Mouse (Mus musculus): ENCODE data around the gene Ppp1r16b.

Ppp1r16b gene

DNA sequence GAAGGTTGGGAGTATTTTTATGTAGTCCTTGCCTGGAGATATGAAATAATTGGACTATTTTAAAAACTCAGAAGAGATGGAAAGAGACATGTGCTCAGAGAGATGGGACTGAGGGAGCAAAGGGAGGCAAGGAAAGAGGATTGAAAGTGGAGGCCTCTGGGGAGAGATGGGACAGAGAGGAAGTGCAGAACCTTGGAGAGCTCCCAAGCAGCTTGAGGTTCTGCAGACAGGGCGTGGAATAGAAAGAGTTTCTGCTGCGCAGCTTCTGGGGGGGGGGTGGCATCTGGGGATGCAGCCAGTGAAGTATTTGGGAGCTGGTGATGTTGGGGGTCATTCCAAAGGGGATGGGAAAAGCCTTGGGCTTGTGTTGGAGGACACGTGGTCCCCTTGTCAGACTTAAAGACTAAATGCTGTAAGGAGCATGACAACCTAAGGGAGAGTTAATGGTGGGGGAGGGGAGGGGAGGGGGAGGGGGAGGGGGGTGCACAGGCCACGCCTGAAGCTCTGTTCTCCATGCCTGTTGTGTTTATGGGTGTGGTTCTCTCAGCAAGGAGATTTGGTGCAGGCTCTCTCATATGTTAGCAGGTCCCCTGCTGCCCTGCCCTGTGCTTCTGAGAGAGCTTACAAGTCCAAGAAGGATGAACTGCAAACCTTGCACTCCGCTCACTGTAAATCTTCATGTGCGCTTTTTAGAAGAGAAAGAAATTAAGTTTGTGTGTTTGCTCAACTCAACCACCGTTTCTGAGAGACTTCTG lies 63.0 kb downstream of the Ppp1r16b start:
- peak; percentile 62 for DNase-seq

- no peak for DNase-seq
These were observed 65.7 kb downstream of the Ppp1r16b start for GRCm38 (mm10) chr2:158730896-158731295.

GRCm38 (mm10) chr2:158732521-158732920 lies 67.3 kb downstream of the Ppp1r16b start:
- DNase-seq: no peak

DNA sequence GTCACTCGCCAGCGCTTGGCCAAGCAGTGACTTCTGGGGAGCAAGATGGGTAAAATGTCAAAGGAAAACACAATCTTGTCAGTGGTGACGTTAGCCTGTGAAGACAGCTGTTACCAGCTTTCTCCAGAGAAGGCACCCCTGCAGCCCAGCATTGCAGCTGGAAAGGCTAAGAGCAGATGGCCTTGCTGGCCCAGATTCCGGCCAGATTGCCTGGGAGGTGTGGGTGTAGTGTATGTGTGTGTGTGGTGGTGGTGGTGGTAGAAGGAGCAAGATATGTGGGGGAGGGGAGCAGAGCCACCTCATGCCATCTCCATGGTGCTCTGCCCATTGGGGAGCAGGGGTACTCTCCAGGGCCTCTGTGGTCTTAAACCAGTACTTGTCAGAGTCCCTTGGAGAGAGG lies 67.9 kb downstream of the Ppp1r16b start:
- DNase-seq: peak; percentile 41

DNA sequence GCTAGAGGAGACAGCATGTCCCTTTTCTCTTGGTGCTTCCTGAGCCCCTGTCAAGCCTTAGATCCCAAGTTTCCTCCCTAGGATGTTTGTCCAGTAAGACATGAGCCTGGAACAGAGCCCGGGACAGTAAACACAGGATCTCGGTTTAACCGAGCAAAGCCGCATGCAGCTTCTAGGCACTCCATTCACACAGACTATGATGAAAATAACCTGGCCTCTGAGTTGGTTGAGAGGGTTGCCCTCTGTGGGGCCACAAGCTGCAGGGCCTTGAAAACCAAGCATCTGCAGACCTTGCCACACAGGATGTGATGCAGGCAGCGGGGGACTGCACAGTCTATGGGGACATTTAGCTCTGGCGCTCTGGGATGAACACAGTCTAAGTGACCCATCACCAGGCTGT lies 68.7 kb downstream of the Ppp1r16b start:
- DNase-seq: peak; percentile 69

GRCm38 (mm10) chr2:158734500-158735152 lies 69.4 kb downstream of the Ppp1r16b start:
- peak; percentile 44 for DNase-seq

- DNase-seq: peak; percentile 66
These were observed 70.1 kb downstream of the Ppp1r16b start for GRCm38 (mm10) chr2:158735340-158735739.

- peak; percentile 51 for DNase-seq
These were observed 71.0 kb downstream of the Ppp1r16b start for GRCm38 (mm10) chr2:158736247-158736646.

- DNase-seq: no peak
These were observed 73.4 kb downstream of the Ppp1r16b start for GRCm38 (mm10) chr2:158738591-158738990.

DNA sequence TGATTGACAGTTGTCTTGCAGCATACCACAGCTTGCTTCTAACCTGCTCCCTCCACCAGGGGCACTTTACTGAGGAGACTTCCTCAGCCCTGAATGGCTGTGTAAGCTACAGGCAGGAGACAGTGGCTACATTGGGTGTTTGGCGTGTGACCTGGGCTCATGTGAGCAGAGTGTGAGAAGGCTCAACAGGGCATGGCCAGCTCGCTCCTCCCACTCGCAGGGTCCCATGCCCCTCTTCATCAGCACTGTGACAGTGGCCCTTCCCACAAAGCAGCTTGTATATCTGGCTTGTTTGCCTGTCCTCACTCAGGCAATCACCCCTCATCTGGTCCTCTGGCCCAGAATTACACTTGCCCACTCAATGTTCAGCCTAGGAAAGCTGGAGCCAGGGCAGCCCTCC lies 73.9 kb downstream of the Ppp1r16b start:
- DNase-seq: peak; percentile 49

GRCm38 (mm10) chr2:158741011-158741501 lies 75.9 kb downstream of the Ppp1r16b start:
- no peak for DNase-seq

- DNase-seq: no peak
These were observed 77.2 kb downstream of the Ppp1r16b start for GRCm38 (mm10) chr2:158742431-158742830.

DNA sequence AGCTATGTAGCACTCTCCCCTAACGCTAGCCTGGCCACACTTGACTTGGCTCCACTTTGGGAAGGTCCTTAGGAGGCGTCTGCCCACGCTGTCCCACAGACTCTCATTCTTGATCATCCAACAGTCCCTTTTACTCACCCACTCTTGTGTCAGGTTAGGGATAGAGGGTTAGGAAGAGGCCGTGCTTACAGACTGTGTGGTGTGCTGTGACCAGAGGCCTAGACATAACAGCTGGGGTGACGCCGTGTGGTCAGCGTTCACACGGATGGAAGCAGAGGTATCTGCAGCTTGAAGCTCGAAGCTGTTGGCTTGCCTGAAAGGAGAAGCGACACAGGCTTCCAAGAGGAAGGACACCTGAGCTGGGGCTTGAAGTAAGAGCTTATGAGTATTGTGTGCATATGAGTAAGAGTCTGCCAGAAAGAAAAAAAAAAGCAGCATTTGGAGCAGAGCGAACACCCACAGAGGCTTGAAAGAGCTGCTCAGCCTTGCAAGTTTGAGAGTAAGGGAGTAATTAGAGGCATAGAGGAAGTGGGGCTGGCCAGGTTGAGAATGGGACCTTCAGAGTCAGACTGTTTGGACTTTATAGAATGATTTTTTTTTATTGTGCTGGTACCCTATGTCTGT lies 78.4 kb downstream of the Ppp1r16b start:
- no peak for DNase-seq

GRCm38 (mm10) chr2:158745049-158745482 lies 79.9 kb downstream of the Ppp1r16b start:
- peak; percentile 68 for DNase-seq

DNA sequence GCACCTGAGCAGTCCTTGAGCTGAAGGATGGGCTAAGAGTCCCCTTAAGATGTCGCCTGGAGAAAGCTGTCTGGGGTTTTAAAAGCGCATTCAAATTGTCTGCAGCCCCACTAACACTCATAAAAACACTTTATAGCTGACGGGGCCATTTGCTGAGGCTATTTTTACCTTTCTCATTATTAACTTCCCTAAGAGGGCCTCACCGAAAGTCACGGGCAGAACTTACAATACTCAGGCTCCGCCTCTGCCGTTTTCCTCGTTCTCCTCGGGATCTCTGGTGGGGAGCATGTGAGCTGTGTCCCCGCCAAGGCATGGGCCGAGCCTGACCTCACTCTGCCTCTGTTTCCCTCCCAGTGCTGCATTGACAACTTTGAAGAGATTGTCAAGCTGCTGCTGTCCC lies 81.0 kb downstream of the Ppp1r16b start:
- no peak for DNase-seq

GRCm38 (mm10) chr2:158749366-158749765 lies 84.2 kb downstream of the Ppp1r16b start:
- no peak for DNase-seq

GRCm38 (mm10) chr2:158760231-158760630 lies 95.0 kb downstream of the Ppp1r16b start:
- DNase-seq: no peak

DNA sequence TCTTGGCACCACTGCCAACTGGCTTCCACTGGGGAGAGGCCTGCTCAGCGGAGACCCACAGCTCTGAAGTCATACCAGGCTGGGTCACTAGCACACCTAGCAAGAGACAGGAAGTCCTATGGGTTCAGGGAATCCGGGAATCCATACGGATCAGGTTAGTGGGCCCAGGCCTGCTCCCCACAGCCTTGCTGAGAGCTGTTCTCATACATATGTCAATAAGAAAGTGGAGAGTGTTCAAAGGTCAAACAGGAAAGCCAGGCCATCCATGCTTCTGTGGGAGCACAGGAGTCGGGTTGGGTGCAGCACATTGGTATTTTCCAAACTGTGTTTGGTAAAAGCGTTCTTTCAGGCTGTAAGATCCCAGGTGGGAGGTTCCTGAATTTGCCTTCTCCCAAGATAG lies 97.1 kb downstream of the Ppp1r16b start:
- DNase-seq: no peak

DNA sequence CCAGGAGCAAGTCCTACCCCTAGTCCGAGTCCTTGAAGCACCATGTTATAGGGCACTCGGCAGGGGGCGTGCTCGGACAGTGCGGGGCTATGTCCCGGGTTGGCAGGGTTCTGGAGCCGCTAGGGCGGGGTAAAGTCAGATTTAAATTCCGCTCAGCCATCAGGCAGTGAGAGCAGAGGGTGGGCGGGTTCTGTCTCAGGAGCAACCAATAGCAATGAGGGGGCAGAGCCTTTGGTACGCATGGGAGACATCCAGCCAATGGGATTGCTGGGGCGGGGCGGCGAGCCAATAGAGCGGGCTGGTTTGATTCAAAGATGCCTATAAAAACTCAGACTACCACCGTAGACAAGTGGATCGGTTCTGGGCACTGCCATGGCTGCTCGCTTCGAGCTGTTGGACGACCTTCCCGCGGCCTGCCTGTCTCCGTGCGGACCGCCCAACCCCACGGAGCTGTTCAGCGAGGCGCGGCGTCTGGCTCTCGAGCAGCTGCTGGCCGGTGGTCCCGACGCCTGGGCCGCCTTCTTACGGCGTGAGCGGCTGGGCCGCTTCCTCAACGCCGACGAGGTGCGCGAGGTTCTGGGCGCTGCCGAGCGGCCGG lies 102.6 kb downstream of the Ppp1r16b start, which contains the start of gene Fam83d:
Gene Fam83d, plus strand, starts transcription at position 352 of the 598 bp plus-strand sequence.
- peak; percentile 96 for DNase-seq

DNA sequence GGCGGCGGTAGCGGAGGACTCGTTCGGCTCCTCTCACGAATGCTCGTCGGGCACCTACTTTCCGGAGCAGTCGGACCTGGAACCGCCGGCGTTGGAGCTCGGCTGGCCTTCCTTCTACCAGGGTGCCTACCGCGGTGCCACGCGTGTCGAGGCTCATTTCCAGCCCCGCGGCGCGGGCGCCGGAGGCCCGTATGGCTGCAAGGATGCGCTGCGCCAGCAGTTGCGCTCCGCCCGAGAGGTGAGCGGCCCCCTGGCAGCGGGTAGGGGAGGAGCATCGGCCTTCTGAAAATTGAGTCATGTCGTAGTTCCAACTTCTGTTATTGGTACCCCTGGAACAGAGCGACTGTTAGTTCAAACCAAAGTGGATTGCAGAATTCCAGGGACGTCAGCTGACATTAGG lies 103.2 kb downstream of the Ppp1r16b start:
- peak; percentile 82 for DNase-seq

GRCm38 (mm10) chr2:158768771-158769170 lies 103.6 kb downstream of the Ppp1r16b start:
- DNase-seq: no peak

DNA sequence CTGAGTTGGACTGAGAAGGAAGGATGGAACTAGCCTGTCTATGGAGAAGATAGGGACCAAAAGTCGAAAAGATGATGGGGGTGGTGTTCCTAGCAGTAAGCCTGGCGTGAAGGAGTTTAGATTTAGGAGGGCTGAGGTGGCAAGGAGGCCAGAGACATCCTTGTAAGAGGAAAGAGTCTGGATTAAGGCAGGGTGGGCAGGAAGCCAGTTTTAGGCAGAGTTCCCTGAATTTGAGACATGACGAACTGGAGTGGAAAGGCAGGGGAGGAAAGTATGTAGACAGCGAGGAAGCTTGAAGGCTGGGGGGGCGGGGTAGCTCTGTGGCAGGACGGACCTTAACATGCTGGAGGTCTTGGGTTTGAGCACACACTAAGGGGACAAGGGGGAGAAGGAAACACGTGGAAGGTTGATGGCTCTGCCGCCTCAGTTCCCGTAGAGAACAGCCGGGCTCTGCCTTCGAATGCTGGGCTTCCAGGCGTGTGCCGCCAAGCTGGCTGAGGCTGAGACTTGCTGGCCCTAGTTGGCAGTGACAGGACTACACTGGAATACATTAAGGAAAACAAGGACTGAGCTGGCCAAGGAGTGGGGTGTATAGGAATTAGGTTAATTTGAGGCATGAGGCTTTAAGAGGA lies 105.0 kb downstream of the Ppp1r16b start:
- DNase-seq: no peak

Measured in thymus, postnatal 4 days (tissue).